1 mouse cellular context compared by ENCODE assay signal in genomic region chr7:136894106-136894986, GRCm38 (mm10).
TF ChIP-seq lines count a peak whose summit lies in the region.

Gene Mgmt (plus strand): TSS chr7:136894614.

TF ChIP-seq in CH12.LX, 34 proteins besides CTCF, POLR2A, EP300 and RAD21 (continued from another document):
- no peak for TF ChIP-seq CHD2 (IDR thresholded peaks at IDR 0.05; ENCODE audit: low read length)
- no peak; the same call in none of the 2 replicates for TF ChIP-seq SIN3A (IDR thresholded peaks at IDR 0.05; ENCODE audit: low read length)
- no peak for TF ChIP-seq JUN (IDR thresholded peaks at IDR 0.05; ENCODE audit: insufficient read depth, low read depth, low read length)
- TF ChIP-seq UBTF (IDR thresholded peaks at IDR 0.05; ENCODE audit: low read depth, low read length), result no peak
- TF ChIP-seq ELF1 (IDR thresholded peaks at IDR 0.05; ENCODE audit: low read depth, low read length), result peak; percentile 74
- no peak for TF ChIP-seq USF1 (IDR thresholded peaks at IDR 0.05; ENCODE audit: low read depth, low read length)
- TF ChIP-seq BHLHE40 (IDR thresholded peaks at IDR 0.05; ENCODE audit: low read depth, low read length), result 0 out of 2 replicates have a peak, but pooled peaks have one; percentile 15
- no peak; the same call in 1 of the 2 replicates for TF ChIP-seq MXI1 (IDR thresholded peaks at IDR 0.05; ENCODE audit: low read depth, low read length)
- no peak for TF ChIP-seq CHD1 (IDR thresholded peaks at IDR 0.05; ENCODE audit: low read depth, low read length)
- peak; percentile 17; the same call in 1 of the 2 replicates for TF ChIP-seq NRF1 (IDR thresholded peaks at IDR 0.05; ENCODE audit: low read depth, low read length)
- TF ChIP-seq RCOR1 (conservative IDR thresholded peaks at IDR 0.05; ENCODE audit: low read depth, low read length), result no peak
- TF ChIP-seq ZC3H11A (IDR thresholded peaks at IDR 0.05; ENCODE audit: low read depth, low read length), result no peak
- TF ChIP-seq E2F4 (IDR thresholded peaks at IDR 0.05; ENCODE audit: insufficient replicate concordance, low read depth, low read length), result no peak
